Mouse (Mus musculus): ENCODE results near the gene Runx1. TPM values are rescaled to one million over a fixed set of nuclear protein-coding genes. Genes with fewer than 3 reads are reported as not detected.

Runx1 gene
- polyA plus RNA-seq, 1 experiment = 32.5 TPM

- WGBS = 84% methylated on average over 6 of the region's 6 CpGs
- no peak for DNase-seq
- H3K4me1 ChIP-seq (ENCODE audit: control insufficient read depth, insufficient read depth, low read length) = no peaks in the 10 kb centered on the region
- H3K4me3 ChIP-seq (replicated peaks; ENCODE audit: extremely low read depth, low read depth, low read length) = no peak overlapping the region
- TF ChIP-seq CTCF (IDR thresholded peaks at IDR 0.05; ENCODE audit: insufficient read depth, low read length) (no peak), POLR2A (IDR thresholded peaks at IDR 0.05; ENCODE audit: borderline replicate concordance, extremely low read depth, low read depth, low read length) (no peak)
Measured at GRCm38 (mm10) chr16:92719725-92720124, 106.2 kb downstream of the Runx1 start.

DNA sequence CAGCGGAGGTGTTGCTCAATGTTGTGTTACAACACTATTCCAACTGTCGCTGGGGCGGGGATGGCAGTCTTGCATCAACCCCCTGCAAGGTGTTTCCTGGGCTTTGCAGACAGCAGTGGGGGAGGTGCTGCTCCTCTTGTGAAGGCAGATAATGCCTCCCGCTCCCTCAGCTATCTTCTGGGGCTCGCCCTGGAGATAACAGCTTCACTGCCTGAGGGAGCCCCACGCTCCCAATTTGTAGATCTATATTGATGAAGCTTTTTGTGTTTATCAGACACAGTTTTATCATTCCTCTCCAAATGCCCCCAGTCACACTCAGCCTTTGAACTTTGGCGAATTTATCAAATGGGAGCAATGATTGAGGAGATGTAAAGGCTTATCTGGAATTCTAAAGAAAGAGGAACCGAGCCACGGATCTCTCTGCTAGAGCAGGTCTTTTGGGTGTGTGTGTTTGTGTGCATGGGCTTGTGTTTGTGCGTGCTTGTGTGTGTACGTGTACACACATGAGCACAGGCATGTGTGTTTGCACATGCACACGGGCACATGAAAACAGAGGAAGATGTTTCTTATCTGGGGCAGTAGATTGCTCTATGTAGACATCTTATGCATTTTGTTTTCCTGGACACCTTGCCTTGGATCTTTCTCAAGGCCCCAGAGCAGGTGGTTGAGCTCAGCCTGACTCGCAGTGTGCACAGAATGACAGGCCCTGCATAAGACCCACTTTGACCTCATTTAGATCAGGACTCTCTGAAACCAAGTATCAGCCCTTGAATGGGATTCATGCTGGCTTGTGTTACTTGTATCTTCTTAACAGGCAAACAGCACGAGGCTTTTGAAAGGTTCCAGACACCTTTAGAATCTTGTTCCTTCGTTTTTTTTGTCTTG is 110.1 kb downstream of the Runx1 start:
- 32% methylated on average over 15 of the region's 15 CpGs for WGBS
- TF ChIP-seq CTCF (IDR thresholded peaks at IDR 0.05; ENCODE audit: insufficient read depth, low read length) = no peak
- TF ChIP-seq POLR2A (IDR thresholded peaks at IDR 0.05; ENCODE audit: borderline replicate concordance, extremely low read depth, low read depth, low read length) = no peak
- H3K4me3 ChIP-seq (replicated peaks; ENCODE audit: extremely low read depth, low read depth, low read length) = no peak overlapping the region
- peak; percentile 24 for DNase-seq
- no peaks in the 10 kb centered on the region for H3K4me1 ChIP-seq (ENCODE audit: control insufficient read depth, insufficient read depth, low read length)

DNA sequence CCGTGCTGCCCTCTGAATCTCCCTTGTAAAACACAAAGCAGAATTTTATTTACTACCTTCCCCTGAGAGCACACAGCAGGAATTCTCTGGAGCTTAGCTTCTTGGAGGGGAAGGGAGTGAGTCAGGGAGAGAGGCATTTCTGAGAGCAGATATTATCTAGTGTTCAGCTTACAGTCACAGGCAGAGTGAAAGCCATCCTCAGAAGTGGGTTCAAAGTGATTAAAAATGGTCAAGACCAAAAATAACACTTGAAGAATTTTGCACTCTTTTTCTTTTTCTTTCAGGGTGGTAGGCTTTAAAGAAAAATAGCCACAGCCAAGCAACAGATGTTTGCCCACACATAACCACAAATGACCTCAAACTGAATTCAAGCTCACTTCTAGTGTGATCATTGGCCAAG is 115.8 kb downstream of the Runx1 start:
- no peak for DNase-seq
- WGBS = 36% methylated on average over 1 of the region's 1 CpGs
- Histone ChIP-seq H3K4me3 (replicated peaks; ENCODE audit: extremely low read depth, low read depth, low read length) (no peak overlapping the region), H3K4me1 (ENCODE audit: control insufficient read depth, insufficient read depth, low read length) (no peaks in the 10 kb centered on the region; the same call in 1 of the 2 replicates)
- TF ChIP-seq POLR2A (IDR thresholded peaks at IDR 0.05; ENCODE audit: borderline replicate concordance, extremely low read depth, low read depth, low read length) = no peak
- TF ChIP-seq CTCF (IDR thresholded peaks at IDR 0.05; ENCODE audit: insufficient read depth, low read length) = no peak

GRCm38 (mm10) chr16:92708718-92709117 is 117.2 kb downstream of the Runx1 start:
- no peak for TF ChIP-seq POLR2A (IDR thresholded peaks at IDR 0.05; ENCODE audit: borderline replicate concordance, extremely low read depth, low read depth, low read length)
- no peak for TF ChIP-seq CTCF (IDR thresholded peaks at IDR 0.05; ENCODE audit: insufficient read depth, low read length)
- DNase-seq = no peak
- 73% methylated on average over 4 of the region's 4 CpGs for WGBS

DNA sequence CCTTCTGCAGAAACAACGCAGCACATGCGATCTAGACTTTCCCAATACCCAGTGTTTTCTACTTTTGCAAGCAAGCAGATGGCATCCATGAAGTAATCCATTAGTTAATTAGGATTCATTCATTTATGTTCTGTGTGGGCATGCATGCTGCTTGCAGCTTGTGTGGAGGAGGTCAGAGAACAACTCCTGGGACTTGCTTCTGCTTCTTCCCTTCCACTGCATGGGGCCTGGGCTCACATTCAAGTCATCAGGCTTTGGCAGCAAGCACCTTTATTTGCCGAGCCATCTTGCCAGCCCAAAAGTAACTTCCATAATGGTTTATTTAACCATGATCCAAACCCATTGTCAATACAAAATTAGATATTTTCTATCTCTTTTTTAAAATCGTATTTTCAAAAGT is 118.2 kb downstream of the Runx1 start:
- Histone ChIP-seq H3K4me3 (replicated peaks; ENCODE audit: extremely low read depth, low read depth, low read length) (no peak overlapping the region), H3K4me1 (ENCODE audit: control insufficient read depth, insufficient read depth, low read length) (no peaks in the 10 kb centered on the region; the same call in 1 of the 2 replicates)
- DNase-seq = no peak
- WGBS = 77% methylated on average over 4 of the region's 4 CpGs
- TF ChIP-seq CTCF (IDR thresholded peaks at IDR 0.05; ENCODE audit: insufficient read depth, low read length) (no peak), POLR2A (IDR thresholded peaks at IDR 0.05; ENCODE audit: borderline replicate concordance, extremely low read depth, low read depth, low read length) (no peak)

More at GRCm38 (mm10) chr16:92708718-92709117, 117.2 kb downstream of the Runx1 start:
- H3K4me1 ChIP-seq (ENCODE audit: control insufficient read depth, insufficient read depth, low read length) = no peaks in the 10 kb centered on the region; the same call in 1 of the 2 replicates
- no peak overlapping the region for H3K4me3 ChIP-seq (replicated peaks; ENCODE audit: extremely low read depth, low read depth, low read length)

DNA sequence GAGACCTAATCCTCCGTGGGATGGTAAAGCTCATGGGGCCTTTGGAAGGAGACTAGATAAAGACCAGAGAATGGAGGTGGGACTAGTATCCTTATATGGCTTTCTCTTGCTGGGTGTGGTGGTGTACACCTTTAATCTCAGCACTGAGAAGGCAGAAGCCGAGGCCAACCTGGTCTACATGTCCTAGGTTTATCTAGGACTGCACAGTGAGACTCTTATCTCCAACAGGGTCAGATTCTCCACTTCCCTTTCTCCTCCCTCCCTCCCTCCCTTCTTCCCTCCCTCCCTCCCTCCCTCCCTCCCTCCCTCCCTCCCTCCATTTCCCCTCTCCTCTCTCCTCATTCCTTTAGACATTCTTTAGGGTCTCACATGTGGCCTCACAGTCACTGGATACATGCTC is 118.8 kb downstream of the Runx1 start:
- no peak for TF ChIP-seq POLR2A (IDR thresholded peaks at IDR 0.05; ENCODE audit: borderline replicate concordance, extremely low read depth, low read depth, low read length)
- TF ChIP-seq CTCF (IDR thresholded peaks at IDR 0.05; ENCODE audit: insufficient read depth, low read length) = no peak
- no peak overlapping the region for H3K4me3 ChIP-seq (replicated peaks; ENCODE audit: extremely low read depth, low read depth, low read length)
- no peak for DNase-seq
- WGBS = 65% methylated on average over 2 of the region's 2 CpGs
- H3K4me1 ChIP-seq (ENCODE audit: control insufficient read depth, insufficient read depth, low read length) = no peaks in the 10 kb centered on the region; the same call in 1 of the 2 replicates

DNA sequence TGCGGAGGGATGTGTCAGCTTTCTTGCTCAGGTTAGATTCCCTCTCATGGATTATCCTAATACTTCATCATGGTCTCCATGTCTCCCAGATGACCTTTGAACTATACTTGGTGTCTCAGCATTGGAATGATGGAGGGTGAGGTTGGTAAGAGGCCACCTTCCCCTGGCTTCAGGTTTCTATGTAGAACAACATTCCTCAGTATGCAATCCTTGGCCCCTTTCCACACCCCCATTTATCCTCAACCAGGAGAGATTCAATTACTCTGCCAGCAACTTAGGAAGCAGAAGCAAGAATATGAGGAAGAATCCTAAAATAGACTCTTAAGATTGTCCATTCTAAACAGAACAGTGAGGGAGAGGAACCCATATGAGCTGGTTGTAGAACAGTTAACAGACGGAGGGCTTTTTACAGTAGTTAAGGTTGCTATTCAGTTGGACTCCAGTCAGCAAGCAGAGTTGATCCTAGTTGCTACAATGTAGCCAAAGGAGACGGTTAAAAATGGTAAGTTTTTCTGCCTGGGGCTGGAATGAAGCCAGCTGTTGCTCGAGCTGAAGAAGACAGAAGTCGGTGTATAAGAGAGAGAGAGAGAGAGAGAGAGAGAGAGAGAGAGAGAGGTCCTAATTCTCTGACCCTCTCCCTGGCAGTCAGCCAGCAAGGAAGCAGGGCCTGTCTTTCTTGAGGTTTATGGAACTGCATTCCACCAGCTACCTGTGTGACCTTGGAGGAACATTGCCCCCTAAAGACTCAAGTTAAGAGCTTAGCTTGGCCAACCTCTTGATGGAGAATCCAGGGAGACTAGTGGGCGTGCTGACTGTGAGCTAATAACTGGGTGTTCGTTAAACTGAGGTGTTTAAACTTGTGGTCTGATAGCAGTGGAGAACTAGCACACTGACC is 120.1 kb downstream of the Runx1 start:
- no peaks in the 10 kb centered on the region; the same call in 1 of the 2 replicates for H3K4me1 ChIP-seq (ENCODE audit: control insufficient read depth, insufficient read depth, low read length)
- H3K4me3 ChIP-seq (replicated peaks; ENCODE audit: extremely low read depth, low read depth, low read length) = no peak overlapping the region
- no peak for TF ChIP-seq POLR2A (IDR thresholded peaks at IDR 0.05; ENCODE audit: borderline replicate concordance, extremely low read depth, low read depth, low read length)
- TF ChIP-seq CTCF (IDR thresholded peaks at IDR 0.05; ENCODE audit: insufficient read depth, low read length) = no peak
- no peak for DNase-seq
- WGBS = 45% methylated on average over 7 of the region's 7 CpGs

GRCm38 (mm10) chr16:92703850-92704249 is 122.1 kb downstream of the Runx1 start:
- WGBS = 91% methylated on average over 2 of the region's 2 CpGs
- Histone ChIP-seq H3K4me3 (replicated peaks; ENCODE audit: extremely low read depth, low read depth, low read length) (no peak overlapping the region), H3K4me1 (ENCODE audit: control insufficient read depth, insufficient read depth, low read length) (no peaks in the 10 kb centered on the region; the same call in 1 of the 2 replicates)
- no peak for DNase-seq
- TF ChIP-seq POLR2A (IDR thresholded peaks at IDR 0.05; ENCODE audit: borderline replicate concordance, extremely low read depth, low read depth, low read length) = no peak
- no peak for TF ChIP-seq CTCF (IDR thresholded peaks at IDR 0.05; ENCODE audit: insufficient read depth, low read length)

All from lung, adult 2 months (tissue).